Mouse (Mus musculus) CD4-positive, CD25-positive, alpha-beta regulatory T cell, adult 4 months (primary cell): Measurements from ENCODE around the gene Adgrg6. TPM values are rescaled to one million over a fixed set of nuclear protein-coding genes. Genes with fewer than 3 reads are reported as not detected.

ENCODE experiments used
- ATAC-seq: one replicate; pipeline ENCODE4 v1.8.0; 2017
- polyA plus RNA-seq, 2 experiments: library from polyadenylated mRNA; unstranded; fragments of 100-300 nt; shearing (Covaris generic); gene quantifications; one replicate each; pipeline ENCODE4 v1.2.1; 2017

Adgrg6 gene
- polyA plus RNA-seq, 2 experiments from 2014 or later, result not detected

DNA sequence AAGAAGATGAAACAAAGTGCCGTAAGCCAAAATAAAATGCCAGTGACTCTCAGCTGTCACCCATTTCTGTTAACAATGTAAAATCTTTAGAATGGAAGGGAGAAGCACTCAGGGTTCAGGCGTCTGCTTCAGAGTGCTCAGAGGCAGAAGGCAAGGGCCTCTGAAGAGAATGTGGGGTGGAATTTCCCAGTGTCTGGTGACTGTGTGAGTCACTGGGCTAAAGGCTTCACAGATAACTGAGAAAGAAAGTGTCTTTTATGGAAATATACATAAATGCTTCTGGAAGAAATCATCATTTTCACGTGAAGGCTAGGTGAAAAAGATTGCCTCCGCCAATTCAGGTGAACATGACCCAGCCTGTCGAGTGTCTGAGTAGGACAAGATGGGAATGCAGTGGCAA lies 159.9 kb downstream of the Adgrg6 start:
- ATAC-seq, result no peak

DNA sequence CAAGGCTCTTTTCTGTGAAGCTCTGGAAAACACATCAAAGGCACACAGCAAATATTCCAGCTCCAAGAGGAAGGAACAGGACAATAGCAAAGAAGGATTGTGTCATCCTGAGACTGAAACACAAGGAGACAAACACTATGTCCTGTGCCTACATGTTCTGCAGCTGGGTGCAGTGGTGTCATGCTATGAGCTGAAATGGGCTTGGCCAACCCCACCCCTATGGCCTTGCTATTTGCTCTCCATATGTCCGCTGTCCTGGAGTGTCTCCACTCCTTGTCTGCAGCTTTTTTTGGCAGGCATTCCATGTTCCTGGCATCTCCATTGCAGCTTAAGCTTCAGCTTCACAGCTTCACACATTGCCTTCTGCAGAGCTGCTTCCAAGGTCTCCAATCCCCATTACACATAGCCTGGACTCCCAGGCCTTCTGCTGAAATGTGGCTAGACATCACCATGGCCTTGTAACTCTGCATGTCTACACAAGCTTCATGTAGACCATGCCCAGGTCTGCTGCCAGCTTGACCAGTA lies 180.3 kb downstream of the Adgrg6 start:
- ATAC-seq, result no peak

DNA sequence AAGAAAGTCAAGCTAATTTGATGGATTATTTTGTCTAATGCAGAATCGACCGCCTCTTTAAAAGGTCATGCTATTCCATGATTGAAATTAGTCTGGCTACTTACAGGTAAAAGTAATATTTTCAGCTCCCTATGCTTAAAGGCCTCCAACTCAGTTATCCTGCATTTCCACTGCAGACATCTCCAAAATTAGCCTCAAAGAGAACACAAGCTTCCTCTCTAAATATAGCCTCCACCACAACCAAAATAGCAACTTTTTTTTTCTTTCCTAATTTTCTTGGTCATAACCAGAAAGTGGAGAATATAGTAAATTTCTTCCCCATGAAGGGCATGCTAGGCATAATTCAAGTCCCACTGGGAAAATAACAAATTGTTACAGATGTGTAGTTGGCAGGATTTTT lies 182.2 kb downstream of the Adgrg6 start:
- ATAC-seq, result no peak

DNA sequence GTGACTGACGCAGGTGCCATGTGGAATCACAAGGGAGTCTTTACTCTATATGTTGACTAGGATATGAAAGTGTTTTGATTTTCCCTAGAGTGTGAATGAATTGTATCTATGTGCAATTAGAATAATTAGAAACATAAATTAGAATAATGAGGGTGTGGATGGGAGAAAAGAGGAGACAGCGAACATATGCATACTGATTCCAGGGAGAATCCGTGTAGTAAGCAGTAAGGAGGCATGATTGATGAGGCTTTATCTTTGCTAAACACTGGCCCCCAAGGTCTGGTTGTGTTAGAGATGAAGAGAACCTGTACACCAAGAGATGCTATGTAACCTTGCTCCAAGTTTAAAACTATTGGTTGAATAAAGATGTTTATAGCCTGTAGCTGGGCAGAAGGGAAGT lies 187.2 kb downstream of the Adgrg6 start:
- no peak for ATAC-seq

Other genes starting within 250 kb of the Adgrg6 start
- gene Vta1, start 159.9 kb upstream of the Adgrg6 start, polyA plus RNA-seq, result 100 to 1,000 TPM; 103 to 104 TPM
- gene Nmbr, start 159.9 kb upstream of the Adgrg6 start, polyA plus RNA-seq, result not detected
- gene Gje1, start 172.6 kb upstream of the Adgrg6 start, polyA plus RNA-seq, result not detected